Mouse (Mus musculus) B cell, adult 67 days (primary cell): ENCODE data around the gene Vmn1r229. TPM values are rescaled to one million over a fixed set of nuclear protein-coding genes. Genes with fewer than 3 reads are reported as not detected.

Experiments used
- total RNA-seq, 2 experiments: library from RNA; stranded (reverse); gene quantifications; 4 replicates each; pipeline ENCODE4 v1.2.4; 2023

Vmn1r229 gene
- under 1 TPM; 0.06 TPM for total RNA-seq

GRCm38 (mm10) chr17:20811255-20811654 is at the start of gene Vmn1r229:
Gene Vmn1r229, plus strand, starts transcription at chr17:20811555.

DNA sequence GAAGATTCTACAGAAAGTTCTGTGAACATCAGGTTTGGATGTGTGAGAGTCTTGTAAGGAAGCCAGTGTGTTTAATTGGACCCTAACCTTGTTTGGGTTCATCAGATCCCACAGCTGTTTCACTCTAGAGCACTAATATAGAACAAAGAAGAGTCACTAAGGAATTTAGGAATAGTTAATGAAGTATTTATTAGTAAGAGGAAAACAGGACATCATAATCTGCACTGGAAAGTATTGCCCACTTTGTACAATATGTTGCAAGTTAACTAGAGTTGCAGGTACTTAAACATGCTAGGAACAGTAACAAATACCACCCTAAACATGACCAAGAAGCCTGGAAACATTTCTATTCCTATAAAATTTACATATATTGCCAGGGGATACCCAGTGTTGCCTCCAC is 25.3 kb upstream of the Vmn1r229 start, which contains the start of gene Vmn1r228:
TSS of gene Vmn1r228 (minus strand) at position 101 of the 400 bp plus-strand sequence.

DNA sequence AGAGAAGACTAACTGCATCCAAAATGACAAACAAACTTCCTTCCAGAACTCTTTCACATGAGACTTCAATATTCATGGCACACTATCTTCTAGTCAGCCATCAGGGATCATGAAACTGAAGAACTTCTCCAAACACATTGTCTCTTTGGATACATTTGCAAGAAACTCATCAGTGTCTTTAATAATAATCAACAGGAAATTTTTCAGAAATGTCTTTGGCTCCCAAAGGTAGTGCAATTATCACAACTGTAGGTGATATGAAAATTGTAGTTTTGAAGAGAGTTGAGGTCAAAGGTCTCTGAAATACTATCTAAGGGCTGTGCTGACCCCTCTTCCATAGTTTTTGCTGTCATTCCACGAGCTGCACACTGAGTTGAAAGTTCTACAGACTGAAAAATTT is 28.8 kb downstream of the Vmn1r229 start, which contains the start of gene Vmn1r230:
TSS of gene Vmn1r230 (plus strand) at position 301 of the 400 bp plus-strand sequence.

Other genes starting within 250 kb of the Vmn1r229 start
- gene Vmn2r109, start 246.8 kb upstream of the Vmn1r229 start, total RNA-seq, result not detected
- gene Vmn2r110, start 215.1 kb upstream of the Vmn1r229 start, total RNA-seq, result not detected
- gene Fpr-rs3, start 186.7 kb upstream of the Vmn1r229 start, total RNA-seq, result not detected
- not detected for gene Vmn1r226, start 128.7 kb upstream of the Vmn1r229 start, total RNA-seq
- gene Vmn1r227, start 81.7 kb upstream of the Vmn1r229 start, total RNA-seq, result not detected
- not detected for gene Vmn1r228, start 25.4 kb upstream of the Vmn1r229 start, total RNA-seq
- gene Vmn1r230, start 28.9 kb downstream of the Vmn1r229 start, total RNA-seq, result not detected
- not detected for gene Vmn1r231, start 93.5 kb downstream of the Vmn1r229 start, total RNA-seq
- not detected for gene Vmn1r232, start 108.2 kb downstream of the Vmn1r229 start, total RNA-seq
- 100 to 1,000 TPM; 277 to 298 TPM for gene Ppp2r1a, start 133.8 kb downstream of the Vmn1r229 start, total RNA-seq
- not detected for gene Vmn1r233, start 184.9 kb downstream of the Vmn1r229 start, total RNA-seq
- 10 to 100 TPM; 17.9 to 21.7 TPM for gene Zfp160, start 197.3 kb downstream of the Vmn1r229 start, total RNA-seq